Mouse (Mus musculus): ENCODE measurements around the gene Slc2a6. TPM values are rescaled to one million over a fixed set of nuclear protein-coding genes. Genes with fewer than 3 reads are reported as not detected.

Slc2a6 gene
- polyA plus RNA-seq, 1 experiment from 2014 or later: 0.26 TPM

Other genes starting within 250 kb of the Slc2a6 start
- not detected in 2 replicates for gene Abo, start 163.0 kb downstream of the Slc2a6 start, polyA plus RNA-seq (2015; fragmentation: Nextera tagmentation; extraction: Ambion mirVana)
- 13.5 and 15.9 TPM in 2 replicates for gene Surf6, start 125.1 kb downstream of the Slc2a6 start, polyA plus RNA-seq (2015; fragmentation: Nextera tagmentation; extraction: Ambion mirVana)
- gene Med22, start 117.3 kb downstream of the Slc2a6 start, polyA plus RNA-seq (2015; fragmentation: Nextera tagmentation; extraction: Ambion mirVana): 35.2 and 43.8 TPM in 2 replicates
- 314 and 345 TPM in 2 replicates for gene Rpl7a, start 117.2 kb downstream of the Slc2a6 start, polyA plus RNA-seq (2015; fragmentation: Nextera tagmentation; extraction: Ambion mirVana)
- gene Surf2, start 111.6 kb downstream of the Slc2a6 start, polyA plus RNA-seq (2015; fragmentation: Nextera tagmentation; extraction: Ambion mirVana): 28.9 and 31.6 TPM in 2 replicates
- gene Surf1, start 111.5 kb downstream of the Slc2a6 start, polyA plus RNA-seq (2015; fragmentation: Nextera tagmentation; extraction: Ambion mirVana): 44.6 and 45.3 TPM in 2 replicates
- 157 and 192 TPM in 2 replicates for gene Surf4, start 94.1 kb downstream of the Slc2a6 start, polyA plus RNA-seq (2015; fragmentation: Nextera tagmentation; extraction: Ambion mirVana)
- 0.10 and 0.11 TPM in 2 replicates for gene Stkld1, start 94.0 kb downstream of the Slc2a6 start, polyA plus RNA-seq (2015; fragmentation: Nextera tagmentation; extraction: Ambion mirVana)
- gene Rexo4, start 63.6 kb downstream of the Slc2a6 start, polyA plus RNA-seq (2015; fragmentation: Nextera tagmentation; extraction: Ambion mirVana): 23.6 and 29.7 TPM in 2 replicates
- not detected in 2 replicates for gene Adamts13, start 54.6 kb downstream of the Slc2a6 start, polyA plus RNA-seq (2015; fragmentation: Nextera tagmentation; extraction: Ambion mirVana)
- gene Cacfd1, start 18.1 kb downstream of the Slc2a6 start, polyA plus RNA-seq (2015; fragmentation: Nextera tagmentation; extraction: Ambion mirVana): 35.4 and 48.3 TPM in 2 replicates
- 0.18 and 0.42 TPM in 2 replicates for gene Mymk, start 44.2 kb upstream of the Slc2a6 start, polyA plus RNA-seq (2015; fragmentation: Nextera tagmentation; extraction: Ambion mirVana)
- gene Adamtsl2, start 51.4 kb upstream of the Slc2a6 start, polyA plus RNA-seq (2015; fragmentation: Nextera tagmentation; extraction: Ambion mirVana): 12.3 and 13.8 TPM in 2 replicates
- 0.39 and 0.67 TPM in 2 replicates for gene Fam163b, start 114.5 kb upstream of the Slc2a6 start, polyA plus RNA-seq (2015; fragmentation: Nextera tagmentation; extraction: Ambion mirVana)
- gene Dbh, start 137.2 kb upstream of the Slc2a6 start, polyA plus RNA-seq (2015; fragmentation: Nextera tagmentation; extraction: Ambion mirVana): 0.60 and 6.5 TPM in 2 replicates
- 18.7 and 21.4 TPM in 2 replicates for gene Sardh, start 220.3 kb upstream of the Slc2a6 start, polyA plus RNA-seq (2015; fragmentation: Nextera tagmentation; extraction: Ambion mirVana)